Mouse (Mus musculus) liver, postnatal 0 days (tissue): ENCODE measurements around the gene Mettl16. TPM values are rescaled to one million over a fixed set of nuclear protein-coding genes. Genes with fewer than 3 reads are reported as not detected.

ENCODE experiments used
- ATAC-seq: fragments of 200-750 bp; cut with Nextera tagmentation; 2 replicates; pipeline ENCODE4 v1.8.0; 2017; ENCODE audit warnings: mild to moderate bottlenecking, moderate library complexity
- DNase-seq: peaks from one replicate; pipeline ENCODE4 v3.0.0-alpha.2; 2016
- H3K27ac ChIP-seq: fragments of 300-500 bp; sonication (generic); 2 replicates; pipeline ENCODE4 v1.5.1; 2014; ENCODE audit warnings: antibody characterized with exemption, moderate library complexity, mild to moderate bottlenecking, low read depth
- H3K27me3 ChIP-seq: fragments of 300-500 bp; sonication (generic); 2 replicates; pipeline ENCODE4 v1.6.1; 2014; ENCODE audit warnings: low read length, control low read depth, mixed read lengths; ENCODE audit not compliant: insufficient read depth
- H3K36me3 ChIP-seq: fragments of 300-500 bp; sonication (generic); replicated peaks from 2 replicates; pipeline ENCODE4 v1.6.1; 2014; ENCODE audit warnings: mild to moderate bottlenecking, control low read depth, low read length, moderate library complexity, mixed read lengths; ENCODE audit not compliant: insufficient read depth
- H3K4me1 ChIP-seq: fragments of 300-500 bp; sonication (generic); 2 replicates; pipeline ENCODE4 v1.6.1; 2014; ENCODE audit warnings: antibody characterized with exemption, mild to moderate bottlenecking, control low read depth; ENCODE audit not compliant: insufficient read depth
- H3K4me2 ChIP-seq: fragments of 300-500 bp; sonication (generic); 2 replicates; pipeline ENCODE4 v1.6.1; 2014; ENCODE audit warnings: low read depth, mild to moderate bottlenecking, low read length, moderate library complexity, mixed read lengths
- H3K4me3 ChIP-seq: fragments of 300-500 bp; sonication (generic); 2 replicates; pipeline ENCODE4 v1.5.1; 2014; ENCODE audit warnings: low read depth, low read length
- H3K9ac ChIP-seq: fragments of 300-500 bp; sonication (generic); replicated peaks from 2 replicates; pipeline ENCODE4 v1.6.1; 2014; ENCODE audit warnings: mild to moderate bottlenecking, moderate library complexity
- H3K9me3 ChIP-seq: fragments of 300-500 bp; sonication (generic); 2 replicates; pipeline ENCODE4 v1.6.1; 2016; ENCODE audit warnings: mild to moderate bottlenecking, control low read depth, low read length, mixed read lengths
- CTCF ChIP-seq: sonication (generic); IDR thresholded peaks from 2 replicates; pipeline ENCODE4 v1.5.1; 2016; ENCODE audit warnings: antibody characterized with exemption, low read depth
- EP300 ChIP-seq: IDR thresholded peaks from 2 replicates; pipeline ENCODE4 v1.6.1; 2016; ENCODE audit warnings: antibody characterized with exemption, low read depth, mild to moderate bottlenecking
- WGBS: fragments of 180-500 bp; shearing (Covaris S2); extraction: QIAGEN DNeasy Blood & Tissue Kit; methylation state at CpG from one replicate; pipeline ENCODE4 v1.1.7; 2014; ENCODE audit not compliant: insufficient replicate concordance; 5-methylcytosine and 5-hydroxymethylcytosine counted together
- polyA plus RNA-seq: library from polyadenylated mRNA; unstranded; fragments of >200 nt; fragmentation: Nextera tagmentation; extraction: Ambion mirVana; gene quantifications from 2 replicates; pipeline ENCODE4 v1.2.1, GENCODE M21; 2015

The Mettl16 gene
- polyA plus RNA-seq, 1 experiment from 2014 or later: 8.4 TPM

DNA sequence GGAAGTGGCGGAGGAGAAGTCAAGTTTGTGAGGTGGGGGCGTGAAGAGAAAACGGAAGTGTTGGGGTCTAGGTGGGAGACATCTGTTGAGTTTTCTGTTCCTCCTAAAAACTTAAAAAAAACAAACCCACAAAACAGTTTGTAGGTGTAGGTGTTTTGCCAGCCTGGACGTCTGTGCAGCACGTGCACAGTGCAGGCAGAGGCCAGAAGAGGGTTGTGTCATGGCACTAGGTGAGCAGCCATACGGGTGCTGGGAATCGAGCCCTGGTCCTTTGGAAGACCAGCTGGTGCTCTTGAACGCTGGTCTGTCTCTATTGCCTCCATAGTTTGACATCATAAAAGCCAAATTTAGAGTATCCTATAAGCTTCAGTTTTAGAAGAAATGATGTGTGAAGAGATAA, 604 bp downstream of the Mettl16 start:
- Histone ChIP-seq H3K4me1 (peaks cover 17% of the 10 kb centered on the region), H3K9ac (peak overlapping the region; percentile 91), H3K4me2 (peak overlapping the region; percentile 98), H3K36me3 (peaks cover 11% of the 10 kb centered on the region; the same call in 1 of the 2 replicates), H3K27ac (peak overlapping the region; percentile 96), H3K27me3 (no peaks in the 10 kb centered on the region), H3K4me3 (peak overlapping the region; percentile 88), H3K9me3 (no peaks in the 10 kb centered on the region)
- TF ChIP-seq EP300 (no peak), CTCF (no peak)
- peak; percentile 21 for DNase-seq
- WGBS: 9% methylated on average over 8 of the region's 8 CpGs
- ATAC-seq: peak; percentile 22; the same call in 1 of the 2 replicates

DNA sequence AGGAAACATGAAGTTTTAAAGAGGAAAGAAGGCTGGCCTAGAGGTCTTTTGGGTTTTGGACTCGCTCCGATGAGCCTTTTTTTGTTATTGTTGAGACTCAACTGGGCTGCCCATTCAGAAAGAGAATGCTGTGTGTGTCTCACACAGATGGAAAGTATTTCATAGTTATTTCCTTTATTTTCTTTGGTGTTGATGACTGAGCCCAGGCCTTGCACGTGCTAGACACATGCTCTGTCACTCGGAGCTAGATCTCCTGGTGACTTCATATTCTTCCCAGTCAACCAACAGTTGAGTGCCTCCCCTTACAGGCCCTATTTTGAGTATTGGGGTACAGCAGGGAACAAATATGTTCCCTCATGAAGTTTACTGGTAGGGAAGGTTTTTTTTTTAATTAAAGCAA, 1.0 kb downstream of the Mettl16 start:
- Histone ChIP-seq H3K9ac (no peak overlapping the region; the same call in 1 of the 2 replicates), H3K27me3 (no peaks in the 10 kb centered on the region), H3K4me3 (peak overlapping the region; percentile 88), H3K4me2 (peak overlapping the region; percentile 98), H3K9me3 (no peaks in the 10 kb centered on the region), H3K27ac (peak overlapping the region; percentile 96; the same call in 1 of the 2 replicates), H3K4me1 (peaks cover 17% of the 10 kb centered on the region), H3K36me3 (peaks cover 11% of the 10 kb centered on the region; the same call in 1 of the 2 replicates)
- ATAC-seq (no peak), DNase-seq (no peak)
- TF ChIP-seq CTCF (no peak), EP300 (no peak)
- 74% methylated on average over 4 of the region's 4 CpGs for WGBS

DNA sequence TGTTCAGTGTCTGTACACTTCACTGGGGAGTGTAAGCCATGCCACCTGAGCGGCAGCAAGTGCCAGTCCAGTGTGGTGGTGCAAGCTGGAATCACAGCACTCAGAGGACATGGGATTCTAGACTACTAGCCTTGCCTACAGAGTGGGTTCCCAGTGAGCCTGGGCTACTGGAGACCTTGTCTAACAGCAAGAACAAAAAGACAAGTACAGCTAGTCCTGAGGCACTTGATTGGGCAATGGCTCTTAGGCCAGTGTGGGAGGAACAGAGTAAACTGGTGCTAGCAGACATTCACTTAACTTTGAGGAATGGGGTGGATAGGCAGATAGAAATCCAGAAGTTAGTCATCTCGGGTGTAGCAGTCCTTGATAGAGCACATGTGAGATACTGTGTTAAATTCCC, 1.8 kb downstream of the Mettl16 start:
- H3K36me3 ChIP-seq: peaks cover 11% of the 10 kb centered on the region
- no peak overlapping the region for H3K9ac ChIP-seq
- WGBS: 67% methylated on average over 2 of the region's 2 CpGs
- H3K4me2 ChIP-seq: no peak overlapping the region
- DNase-seq (no peak), ATAC-seq (no peak)
- H3K9me3 ChIP-seq: no peaks in the 10 kb centered on the region
- H3K4me1 ChIP-seq: peaks cover 17% of the 10 kb centered on the region
- no peak overlapping the region for H3K4me3 ChIP-seq
- H3K27ac ChIP-seq: no peak overlapping the region
- H3K27me3 ChIP-seq: no peaks in the 10 kb centered on the region
- no peak for TF ChIP-seq CTCF
- TF ChIP-seq EP300: no peak

GRCm38 (mm10) chr11:74792874-74793273, 22.2 kb downstream of the Mettl16 start:
- Histone ChIP-seq H3K4me1 (no peaks in the 10 kb centered on the region), H3K4me2 (no peak overlapping the region), H3K36me3 (peaks cover 61% of the 10 kb centered on the region), H3K27ac (no peak overlapping the region), H3K9me3 (no peaks in the 10 kb centered on the region), H3K27me3 (no peaks in the 10 kb centered on the region), H3K9ac (no peak overlapping the region), H3K4me3 (no peak overlapping the region)
- ATAC-seq: no peak
- TF ChIP-seq EP300: no peak
- TF ChIP-seq CTCF: no peak
- WGBS: 87% methylated on average over 4 of the region's 4 CpGs
- no peak for DNase-seq

- peaks cover 28% of the 10 kb centered on the region for H3K36me3 ChIP-seq
- 69% methylated on average over 4 of the region's 4 CpGs for WGBS
- ATAC-seq: no peak
These were observed 30.0 kb downstream of the Mettl16 start for GRCm38 (mm10) chr11:74800658-74801057.

GRCm38 (mm10) chr11:74804081-74804627, 33.5 kb downstream of the Mettl16 start:
- Histone ChIP-seq H3K4me1 (no peaks in the 10 kb centered on the region), H3K36me3 (peaks cover 28% of the 10 kb centered on the region)

More at GRCm38 (mm10) chr11:74800658-74801057, 30.0 kb downstream of the Mettl16 start:
- Histone ChIP-seq H3K4me1 (no peaks in the 10 kb centered on the region), H3K27me3 (no peaks in the 10 kb centered on the region), H3K4me2 (no peak overlapping the region), H3K4me3 (no peak overlapping the region), H3K9ac (no peak overlapping the region), H3K27ac (no peak overlapping the region), H3K9me3 (no peaks in the 10 kb centered on the region)
- DNase-seq: no peak
- TF ChIP-seq CTCF (no peak), EP300 (no peak)

More at GRCm38 (mm10) chr11:74804081-74804627, 33.5 kb downstream of the Mettl16 start:
- ATAC-seq (no peak), DNase-seq (no peak)
- TF ChIP-seq CTCF (no peak), EP300 (no peak)
- H3K9me3 ChIP-seq: no peaks in the 10 kb centered on the region
- H3K27ac ChIP-seq: no peak overlapping the region
- no peak overlapping the region for H3K4me2 ChIP-seq
- 86% methylated on average over 3 of the region's 3 CpGs for WGBS
- H3K27me3 ChIP-seq: no peaks in the 10 kb centered on the region
- H3K4me3 ChIP-seq: no peak overlapping the region
- no peak overlapping the region for H3K9ac ChIP-seq
